Mouse (Mus musculus): ENCODE measurements around the gene Psmb10.
"Not testable (repeated sequence)": the region's sequence is repeated elsewhere in the genome, so short reads cannot be mapped to it uniquely, and the experiment has no call there.

Gene Psmb10

GRCm38 (mm10) chr8:105938306-105938669 lies at the start of gene Psmb10:
Gene Psmb10 (minus strand): TSS chr8:105938444.
- DNase-seq (ENCODE audit: low read depth, low spot score): no peak

GRCm38 (mm10) chr8:105983406-105983805 lies 45.2 kb upstream of the Psmb10 start:
- DNase-seq (ENCODE audit: low read depth, low spot score): not testable (repeated sequence)

- DNase-seq (ENCODE audit: low read depth, low spot score): no peak
Observed at GRCm38 (mm10) chr8:105981146-105981545, 42.9 kb upstream of the Psmb10 start.

GRCm38 (mm10) chr8:105979325-105979724 lies 41.1 kb upstream of the Psmb10 start, which contains the start of gene Dpep3:
Gene Dpep3 (minus strand): TSS chr8:105979429.
- DNase-seq (ENCODE audit: low read depth, low spot score): peak; percentile 72

- DNase-seq (ENCODE audit: low read depth, low spot score): peak; percentile 87
Observed at GRCm38 (mm10) chr8:105975363-105975762, 37.1 kb upstream of the Psmb10 start.

- peak; percentile 90 for DNase-seq (ENCODE audit: low read depth, low spot score)
Observed at GRCm38 (mm10) chr8:105971019-105971720, 32.9 kb upstream of the Psmb10 start.

- DNase-seq (ENCODE audit: low read depth, low spot score): no peak
Observed at GRCm38 (mm10) chr8:105969367-105969766, 31.1 kb upstream of the Psmb10 start.

GRCm38 (mm10) chr8:105966692-105967311 lies 28.6 kb upstream of the Psmb10 start:
- DNase-seq (ENCODE audit: low read depth, low spot score): peak; percentile 95

GRCm38 (mm10) chr8:105965905-105966341 lies 27.7 kb upstream of the Psmb10 start, which contains the start of gene Slc12a4:
Gene Slc12a4 (minus strand): TSS chr8:105966097.
- peak; percentile 74 for DNase-seq (ENCODE audit: low read depth, low spot score)

GRCm38 (mm10) chr8:105965266-105965904 lies 27.1 kb upstream of the Psmb10 start:
- DNase-seq (ENCODE audit: low read depth, low spot score): peak; percentile 45

GRCm38 (mm10) chr8:105964506-105965265 lies 26.4 kb upstream of the Psmb10 start:
- no peak for DNase-seq (ENCODE audit: low read depth, low spot score)

GRCm38 (mm10) chr8:105961536-105961935 lies 23.3 kb upstream of the Psmb10 start:
- no peak for DNase-seq (ENCODE audit: low read depth, low spot score)

GRCm38 (mm10) chr8:105961101-105961500 lies 22.9 kb upstream of the Psmb10 start:
- DNase-seq (ENCODE audit: low read depth, low spot score): no peak

GRCm38 (mm10) chr8:105959350-105959749 lies 21.1 kb upstream of the Psmb10 start:
- DNase-seq (ENCODE audit: low read depth, low spot score): no peak

GRCm38 (mm10) chr8:105957813-105958212 lies 19.6 kb upstream of the Psmb10 start:
- DNase-seq (ENCODE audit: low read depth, low spot score): no peak

GRCm38 (mm10) chr8:105956556-105956955 lies 18.3 kb upstream of the Psmb10 start:
- no peak for DNase-seq (ENCODE audit: low read depth, low spot score)

- DNase-seq (ENCODE audit: low read depth, low spot score): no peak
Observed at GRCm38 (mm10) chr8:105951057-105951659, 12.9 kb upstream of the Psmb10 start.

GRCm38 (mm10) chr8:105949350-105949749 lies 11.1 kb upstream of the Psmb10 start:
- DNase-seq (ENCODE audit: low read depth, low spot score): no peak

- no peak for DNase-seq (ENCODE audit: low read depth, low spot score)
Observed at GRCm38 (mm10) chr8:105943321-105943739, 5.1 kb upstream of the Psmb10 start, which contains the start of gene Lcat. Gene Lcat (minus strand): TSS chr8:105943382.

GRCm38 (mm10) chr8:105942542-105942941 lies 4.3 kb upstream of the Psmb10 start:
- DNase-seq (ENCODE audit: low read depth, low spot score): no peak

- no peak for DNase-seq (ENCODE audit: low read depth, low spot score)
Observed at GRCm38 (mm10) chr8:105942026-105942425, 3.8 kb upstream of the Psmb10 start.
